Mouse (Mus musculus) liver, adult 2 months (tissue): ENCODE results near the gene 4933428G20Rik. TPM values are rescaled to one million over a fixed set of nuclear protein-coding genes. Genes with fewer than 3 reads are reported as not detected.
A peak's percentile ranks its signal among the peaks of the same experiment; 100 is the strongest.

Experiments
- DNase-seq: peaks from one replicate; pipeline ENCODE4 v3.0.0-alpha.2; 2011; ENCODE audit warnings: low read depth, low spot score; ENCODE audit errors: extremely low read depth
- H3K27ac ChIP-seq: fragments of 200-500 bp; replicated peaks from 2 replicates; pipeline ENCODE4 v1.5.1; 2012; ENCODE audit warnings: low read depth, mild to moderate bottlenecking, control low read depth, inconsistent platforms, low read length; ENCODE audit not compliant: insufficient read depth
- H3K27me3 ChIP-seq: fragments of 200-500 bp; 2 replicates; pipeline ENCODE4 v1.6.1; 2012; ENCODE audit warnings: mild to moderate bottlenecking, moderate library complexity, low read length, inconsistent platforms; ENCODE audit not compliant: control insufficient read depth, insufficient read depth
- H3K36me3 ChIP-seq: fragments of 200-500 bp; 2 replicates; pipeline ENCODE4 v1.6.1; 2012; ENCODE audit warnings: low read length, inconsistent platforms; ENCODE audit not compliant: control insufficient read depth, insufficient read depth
- H3K4me1 ChIP-seq: fragments of 200-500 bp; 2 replicates; pipeline ENCODE4 v1.6.1; 2011; ENCODE audit warnings: low read length; ENCODE audit not compliant: control insufficient read depth, insufficient read depth
- H3K4me3 ChIP-seq: fragments of 200-500 bp; 2 replicates; pipeline ENCODE4 v1.5.1; 2011; ENCODE audit warnings: low read depth, mild to moderate bottlenecking, control low read depth, low read length, moderate library complexity; ENCODE audit not compliant: insufficient read depth
- H3K79me2 ChIP-seq: fragments of 200-500 bp; 2 replicates; pipeline ENCODE4 v1.6.1; 2012; ENCODE audit warnings: inconsistent platforms, mild to moderate bottlenecking, low read length, moderate library complexity; ENCODE audit not compliant: control insufficient read depth, insufficient read depth
- H3K9ac ChIP-seq: fragments of 200-500 bp; 2 replicates; pipeline ENCODE4 v1.6.1; 2012; ENCODE audit warnings: low read depth, mild to moderate bottlenecking, control low read depth, inconsistent platforms, low read length
- CTCF ChIP-seq: fragments of 200-500 bp; IDR thresholded peaks from 2 replicates; pipeline ENCODE4 v1.5.1; 2011; ENCODE audit warnings: low read depth, low read length, control low read depth
- POLR2A ChIP-seq: fragments of 200-500 bp; IDR thresholded peaks from 2 replicates; pipeline ENCODE4 v1.6.1; 2011; ENCODE audit warnings: low read length, control low read depth; ENCODE audit not compliant: insufficient read depth; ENCODE audit errors: extremely low read depth
- WGBS: fragments of 180-500 bp; shearing (Covaris S2); methylation state at CpG from one replicate; pipeline ENCODE4 v1.1.7; 2018; 5-methylcytosine and 5-hydroxymethylcytosine counted together
- polyA plus RNA-seq: library from polyadenylated mRNA; depleted of rRNA; stranded (reverse); fragments of >200 nt; gene quantifications from 2 replicates; pipeline ENCODE4 v1.2.3, GENCODE M21; 2012; rRNA removed
- total RNA-seq: library from RNA; depleted of rRNA; stranded (reverse); fragments of >200 nt; gene quantifications from 2 replicates; pipeline ENCODE4 v1.2.3, GENCODE M21; 2014; rRNA removed

The 4933428G20Rik gene
- total and polyA plus RNA-seq, 2 experiments = not detected

DNA sequence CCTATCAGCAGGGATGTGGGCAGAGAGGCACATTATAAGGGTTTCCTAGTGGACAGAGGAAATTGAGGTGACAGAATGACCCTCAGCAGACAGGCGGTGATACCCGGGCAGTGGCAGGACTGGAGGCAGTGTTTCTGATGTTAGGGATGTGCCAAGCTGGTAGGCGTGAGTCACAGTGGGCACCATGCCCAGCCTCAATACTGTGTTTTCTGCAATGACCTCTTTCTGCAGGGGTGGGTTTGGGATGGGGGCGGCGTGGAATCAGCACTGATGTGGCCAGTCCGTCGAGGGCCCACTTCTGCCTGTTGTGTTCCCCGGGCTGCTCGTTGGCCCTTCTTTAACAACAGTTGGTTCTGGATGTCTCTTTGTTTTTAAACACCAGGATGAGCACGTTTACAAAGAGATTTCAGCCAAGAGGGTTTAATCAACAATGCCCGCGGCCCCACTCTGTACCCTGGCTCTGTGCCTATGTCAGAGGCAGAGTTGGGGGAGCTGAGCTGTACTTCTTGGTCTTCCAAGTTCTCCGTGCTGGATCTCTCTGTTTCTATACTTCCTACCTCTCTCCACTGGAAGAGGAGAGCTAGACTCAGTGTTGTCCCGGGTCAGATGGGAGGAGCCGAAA, 59.0 kb downstream of the 4933428G20Rik start:
- TF ChIP-seq POLR2A = no peak
- TF ChIP-seq CTCF = no peak
- Histone ChIP-seq H3K9ac (peak overlapping the region; percentile 82), H3K27me3 (no peaks in the 10 kb centered on the region), H3K4me3 (peak overlapping the region; percentile 66), H3K4me1 (peaks cover 22% of the 10 kb centered on the region; the same call in 1 of the 2 replicates), H3K27ac (peak overlapping the region; percentile 29), H3K79me2 (peaks cover 10% of the 10 kb centered on the region; the same call in 1 of the 2 replicates), H3K36me3 (no peaks in the 10 kb centered on the region)
- peak; percentile 50 for DNase-seq
- 11% methylated on average over 15 of the region's 15 CpGs for WGBS

Other genes starting within 250 kb of the 4933428G20Rik start
- 12.2 and 21.2 TPM in 2 replicates for gene Npepps, start 219.7 kb downstream of the 4933428G20Rik start, total RNA-seq
- gene Npepps, start 219.7 kb downstream of the 4933428G20Rik start, polyA plus RNA-seq = 7.1 and 9.1 TPM in 2 replicates
- 19.0 and 19.9 TPM in 2 replicates for gene Mrpl45, start 184.6 kb downstream of the 4933428G20Rik start, total RNA-seq
- gene Mrpl45, start 184.6 kb downstream of the 4933428G20Rik start, polyA plus RNA-seq = 12.8 and 13.3 TPM in 2 replicates
- gene Gpr179, start 148.3 kb downstream of the 4933428G20Rik start, total RNA-seq = not detected in 2 replicates
- gene Gpr179, start 148.3 kb downstream of the 4933428G20Rik start, polyA plus RNA-seq = 0.01 TPM in 1 of 2 replicates, not detected in the other
- 4.0 TPM in 2 replicates for gene Socs7, start 137.8 kb downstream of the 4933428G20Rik start, total RNA-seq
- gene Socs7, start 137.8 kb downstream of the 4933428G20Rik start, polyA plus RNA-seq = 3.1 and 3.7 TPM in 2 replicates
- 2.8 and 4.5 TPM in 2 replicates for gene Arhgap23, start 84.8 kb downstream of the 4933428G20Rik start, total RNA-seq
- 11.3 and 13.6 TPM in 2 replicates for gene Arhgap23, start 84.8 kb downstream of the 4933428G20Rik start, polyA plus RNA-seq
- under 0.01 and 0.20 TPM in 2 replicates for gene Srcin1, start 75.8 kb upstream of the 4933428G20Rik start, total RNA-seq
- gene Srcin1, start 75.8 kb upstream of the 4933428G20Rik start, polyA plus RNA-seq = 0.06 and 0.12 TPM in 2 replicates
- gene Epop, start 129.4 kb upstream of the 4933428G20Rik start, total RNA-seq = 0.37 and 0.67 TPM in 2 replicates
- gene Epop, start 129.4 kb upstream of the 4933428G20Rik start, polyA plus RNA-seq = 2.5 and 3.5 TPM in 2 replicates
- gene Mllt6, start 163.1 kb upstream of the 4933428G20Rik start, total RNA-seq = 3.8 and 6.0 TPM in 2 replicates
- 8.9 and 11.2 TPM in 2 replicates for gene Mllt6, start 163.1 kb upstream of the 4933428G20Rik start, polyA plus RNA-seq
- gene Cisd3, start 185.5 kb upstream of the 4933428G20Rik start, total RNA-seq = 35.7 and 41.0 TPM in 2 replicates
- gene Cisd3, start 185.5 kb upstream of the 4933428G20Rik start, polyA plus RNA-seq = 73.6 and 94.5 TPM in 2 replicates
- gene Pcgf2, start 200.2 kb upstream of the 4933428G20Rik start, total RNA-seq = 0.34 and 0.37 TPM in 2 replicates
- 5.6 and 12.0 TPM in 2 replicates for gene Pcgf2, start 200.2 kb upstream of the 4933428G20Rik start, polyA plus RNA-seq
- 281 and 313 TPM in 2 replicates for gene Psmb3, start 203.1 kb upstream of the 4933428G20Rik start, total RNA-seq
- 299 and 334 TPM in 2 replicates for gene Psmb3, start 203.1 kb upstream of the 4933428G20Rik start, polyA plus RNA-seq
- gene Pip4k2b, start 244.4 kb upstream of the 4933428G20Rik start, total RNA-seq = 4.1 and 5.5 TPM in 2 replicates
- 10.8 and 11.0 TPM in 2 replicates for gene Pip4k2b, start 244.4 kb upstream of the 4933428G20Rik start, polyA plus RNA-seq